Mouse (Mus musculus) lung, postnatal 0 days (tissue): ENCODE measurements around the gene Slc9a5.

ENCODE experiments used
- CTCF ChIP-seq: IDR thresholded peaks from 2 replicates; pipeline ENCODE4 v1.5.1; 2016; ENCODE audit warnings: antibody characterized with exemption, mild to moderate bottlenecking
- EP300 ChIP-seq: IDR thresholded peaks from 2 replicates; pipeline ENCODE4 v1.6.1; 2016; ENCODE audit warnings: antibody characterized with exemption, mild to moderate bottlenecking, control low read depth

DNA sequence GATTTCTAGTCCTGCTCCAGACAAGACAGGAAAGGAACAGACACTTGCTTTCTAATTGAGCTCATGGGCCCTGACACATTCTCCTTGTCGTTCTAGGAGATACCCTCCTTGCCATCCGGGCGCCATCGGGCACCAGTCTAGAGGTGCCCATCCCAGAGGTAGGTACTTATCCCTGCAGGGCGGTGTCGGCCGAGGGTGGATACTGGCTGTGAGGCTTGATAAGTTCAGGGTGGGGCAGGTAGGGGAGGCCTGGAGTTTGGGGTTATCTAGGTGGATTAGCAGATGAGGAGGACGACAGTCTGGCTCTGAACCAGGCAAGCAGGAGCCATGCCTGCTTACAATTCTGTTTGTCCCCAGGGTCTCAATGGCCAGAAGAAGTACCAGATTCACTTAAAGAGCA is 48.7 kb upstream of the Slc9a5 start:
- TF ChIP-seq CTCF (no peak), EP300 (no peak)
